Mouse (Mus musculus) liver, embryonic 14.5 days (tissue): ENCODE measurements around the gene Vmn1r1. TPM values are rescaled to one million over a fixed set of nuclear protein-coding genes. Genes with fewer than 3 reads are reported as not detected.

Source experiments
- ATAC-seq: fragments of 200-750 bp; cut with Nextera tagmentation; 2 replicates; pipeline ENCODE4 v1.8.0; 2017; ENCODE audit warnings: moderate number of reproducible peaks, mild to moderate bottlenecking, moderate library complexity; ENCODE audit not compliant: insufficient read depth
- DNase-seq, 3 experiments: peaks; one replicate each; pipeline ENCODE4 v3.0.0-alpha.2; 2012 to 2013; ENCODE audit warnings: low read depth in 3 of 3, low spot score in 3 of 3
- H3K27ac ChIP-seq: fragments of 300-500 bp; sonication (generic); 2 replicates; pipeline ENCODE4 v1.5.1; 2014; ENCODE audit warnings: moderate library complexity, mild to moderate bottlenecking, control low read depth, inconsistent platforms
- H3K27me3 ChIP-seq: fragments of 300-500 bp; sonication (generic); 2 replicates; pipeline ENCODE4 v1.6.1; 2014; ENCODE audit warnings: mild to moderate bottlenecking, low read length, moderate library complexity; ENCODE audit not compliant: control insufficient read depth, insufficient read depth
- H3K36me3 ChIP-seq: fragments of 300-500 bp; sonication (generic); replicated peaks from 2 replicates; pipeline ENCODE4 v1.6.1; 2014; ENCODE audit warnings: low read depth; ENCODE audit not compliant: control insufficient read depth, insufficient read depth
- H3K4me1 ChIP-seq, 2 experiments: fragments of 200-500 bp in 1 of 2; fragments of 300-500 bp in 1 of 2; sonication (generic) in 1 of 2; replicated peaks; 2 replicates each; pipeline ENCODE4 v1.6.1; 2012 to 2014; ENCODE audit warnings: antibody characterized with exemption in 1 of 2, inconsistent platforms in 1 of 2, low read length in 1 of 2; ENCODE audit not compliant: control insufficient read depth in 2 of 2, insufficient read depth in 2 of 2
- H3K4me2 ChIP-seq: fragments of 300-500 bp; sonication (generic); 2 replicates; pipeline ENCODE4 v1.6.1; 2014; ENCODE audit warnings: low read depth, mild to moderate bottlenecking, control low read depth, moderate library complexity
- H3K4me3 ChIP-seq, 2 experiments: fragments of 200-500 bp in 1 of 2; fragments of 300-500 bp in 1 of 2; sonication (generic) in 1 of 2; 2 replicates each; pipeline ENCODE4 v1.5.1; 2012 to 2014; ENCODE audit warnings: low read depth in 2 of 2, low read length in 2 of 2, mild to moderate bottlenecking in 2 of 2, control low read depth in 1 of 2, inconsistent platforms in 1 of 2, moderate library complexity in 1 of 2; ENCODE audit not compliant: insufficient read depth in 1 of 2
- H3K9ac ChIP-seq: fragments of 300-500 bp; sonication (generic); replicated peaks from 2 replicates; pipeline ENCODE4 v1.6.1; 2014; ENCODE audit warnings: mild to moderate bottlenecking, control low read depth, moderate library complexity
- H3K9me3 ChIP-seq: fragments of 300-500 bp; sonication (generic); 2 replicates; pipeline ENCODE4 v1.6.1; 2016; ENCODE audit warnings: low read length, mixed read lengths; ENCODE audit not compliant: control insufficient read depth
- CTCF ChIP-seq: IDR thresholded peaks from 2 replicates; pipeline ENCODE4 v1.5.1; 2016; ENCODE audit warnings: antibody characterized with exemption, low read depth, control low read depth
- EP300 ChIP-seq: IDR thresholded peaks from 2 replicates; pipeline ENCODE4 v1.6.1; 2016; ENCODE audit warnings: antibody characterized with exemption, low read depth
- WGBS: fragments of 180-500 bp; shearing (Covaris S2); extraction: QIAGEN DNeasy Blood & Tissue Kit; methylation state at CpG from one replicate; pipeline ENCODE4 v1.1.7; 2014; ENCODE audit not compliant: insufficient replicate concordance; 5-methylcytosine and 5-hydroxymethylcytosine counted together
- polyA plus RNA-seq, 2 experiments: library from polyadenylated mRNA; depleted of rRNA in 1 of 2; stranded (reverse) in 1 of 2; unstranded in 1 of 2; fragments of >200 nt; fragmentation: Nextera tagmentation in 1 of 2; extraction: Ambion mirVana in 1 of 2; gene quantifications; 2 replicates each; pipeline versions ENCODE4 v1.2.1 to v1.2.3; 2012 to 2014

The Vmn1r1 gene
- polyA plus RNA-seq (2012; rRNA removed) (not detected in 2 replicates), polyA plus RNA-seq (2014; fragmentation: Nextera tagmentation; extraction: Ambion mirVana) (not detected in 2 replicates)

DNA sequence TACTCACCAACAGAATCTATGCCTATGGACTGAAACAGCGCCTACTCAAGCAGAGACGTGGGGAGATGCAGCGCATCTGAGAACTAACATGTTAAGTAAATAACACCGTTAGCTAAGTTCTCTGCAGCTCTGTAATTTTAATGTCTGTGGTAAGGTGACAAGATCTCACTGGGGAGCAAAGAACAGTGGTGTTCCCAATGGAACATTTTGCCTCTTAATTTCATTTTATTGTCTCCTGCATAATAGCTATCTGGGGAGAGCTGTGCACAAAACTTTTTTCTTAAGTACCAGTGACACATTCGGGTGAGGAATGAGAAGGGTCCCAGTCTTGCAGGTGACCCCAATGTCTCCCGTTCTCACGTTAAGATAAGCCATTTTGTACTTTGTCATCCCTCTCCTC, at the start of gene Vmn1r1:
Gene Vmn1r1 (minus strand): TSS at position 101 of the 400 bp plus-strand sequence.
- H3K4me1 ChIP-seq, result no peaks in the 10 kb centered on the region
- 66% methylated on average over 7 of the region's 7 CpGs for WGBS
- no peak within 1 kb of the TSS for H3K9ac ChIP-seq
- no peaks in the 10 kb centered on the region; the same call in 1 of the 2 replicates for H3K27me3 ChIP-seq
- H3K9me3 ChIP-seq, result no peaks in the 10 kb centered on the region
- DNase-seq (no peak), ATAC-seq (no peak)
- H3K4me3 ChIP-seq, result no peak within 1 kb of the TSS
- no peak within 1 kb of the TSS for H3K27ac ChIP-seq
- no peaks in the 10 kb centered on the region for H3K36me3 ChIP-seq
- H3K4me2 ChIP-seq, result no peak within 1 kb of the TSS
- TF ChIP-seq CTCF (no peak), EP300 (no peak)

DNA sequence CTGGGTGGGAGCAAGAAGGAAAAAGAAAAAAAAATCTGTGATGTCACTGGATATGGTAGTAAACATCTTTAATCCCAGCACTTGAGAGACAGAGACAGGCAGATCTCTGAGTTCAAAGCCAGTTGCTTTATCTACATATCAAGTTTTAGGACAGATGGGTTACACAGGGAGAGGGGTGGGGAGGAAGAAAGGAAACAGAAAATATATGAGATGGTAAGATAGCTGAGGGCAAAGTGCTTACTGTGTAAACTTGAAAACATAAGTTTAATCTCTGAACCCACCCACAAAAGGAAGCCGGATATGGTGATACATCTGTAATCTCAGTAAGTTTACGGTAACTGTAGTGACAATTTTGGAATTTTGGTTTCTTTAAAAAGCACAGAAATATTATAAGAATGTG, 46.0 kb upstream of the Vmn1r1 start:
- no peak for DNase-seq
- Histone ChIP-seq H3K27me3 (no peaks in the 10 kb centered on the region), H3K9me3 (no peaks in the 10 kb centered on the region), H3K9ac (no peak overlapping the region), H3K36me3 (no peaks in the 10 kb centered on the region), H3K4me2 (no peak overlapping the region), H3K4me3 (no peak overlapping the region), H3K27ac (no peak overlapping the region), H3K4me1 (no peaks in the 10 kb centered on the region)
- no peak for TF ChIP-seq EP300
- no peak for TF ChIP-seq CTCF
- WGBS, result 60% methylated on average over 2 of the region's 2 CpGs
- no peak for ATAC-seq

DNA sequence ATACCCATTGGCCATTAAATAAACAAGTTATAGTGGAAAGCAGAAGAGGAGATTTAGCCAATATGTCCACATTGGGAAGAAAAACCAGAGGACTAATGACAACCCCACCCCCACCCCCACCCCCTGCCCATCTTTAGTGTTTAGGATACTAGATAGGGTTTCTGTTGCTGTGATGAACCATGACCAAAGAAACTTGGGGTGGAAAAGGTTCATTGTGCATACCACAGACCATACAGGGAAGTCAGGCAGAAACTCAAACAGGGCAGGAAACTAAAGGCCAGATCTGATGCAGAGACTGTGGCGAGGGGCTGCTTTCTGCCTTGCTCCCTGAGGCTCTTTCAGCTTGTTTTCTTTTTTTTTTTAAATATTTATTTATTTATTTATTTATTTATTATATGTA, 28.3 kb upstream of the Vmn1r1 start:
- no peak for TF ChIP-seq EP300
- TF ChIP-seq CTCF, result no peak
- DNase-seq, result no peak
- H3K27me3 ChIP-seq, result no peaks in the 10 kb centered on the region
- no peak overlapping the region for H3K27ac ChIP-seq
- WGBS, result 22% methylated on average over 1 of the region's 1 CpGs
- no peaks in the 10 kb centered on the region for H3K9me3 ChIP-seq
- no peak overlapping the region for H3K9ac ChIP-seq
- H3K36me3 ChIP-seq, result no peaks in the 10 kb centered on the region
- H3K4me1 ChIP-seq, result peaks cover 3 to 4% of the 10 kb centered on the region in 2 experiments; a peak in 3 of 4 replicates
- no peak overlapping the region for H3K4me2 ChIP-seq
- ATAC-seq, result no peak
- no peak overlapping the region for H3K4me3 ChIP-seq

DNA sequence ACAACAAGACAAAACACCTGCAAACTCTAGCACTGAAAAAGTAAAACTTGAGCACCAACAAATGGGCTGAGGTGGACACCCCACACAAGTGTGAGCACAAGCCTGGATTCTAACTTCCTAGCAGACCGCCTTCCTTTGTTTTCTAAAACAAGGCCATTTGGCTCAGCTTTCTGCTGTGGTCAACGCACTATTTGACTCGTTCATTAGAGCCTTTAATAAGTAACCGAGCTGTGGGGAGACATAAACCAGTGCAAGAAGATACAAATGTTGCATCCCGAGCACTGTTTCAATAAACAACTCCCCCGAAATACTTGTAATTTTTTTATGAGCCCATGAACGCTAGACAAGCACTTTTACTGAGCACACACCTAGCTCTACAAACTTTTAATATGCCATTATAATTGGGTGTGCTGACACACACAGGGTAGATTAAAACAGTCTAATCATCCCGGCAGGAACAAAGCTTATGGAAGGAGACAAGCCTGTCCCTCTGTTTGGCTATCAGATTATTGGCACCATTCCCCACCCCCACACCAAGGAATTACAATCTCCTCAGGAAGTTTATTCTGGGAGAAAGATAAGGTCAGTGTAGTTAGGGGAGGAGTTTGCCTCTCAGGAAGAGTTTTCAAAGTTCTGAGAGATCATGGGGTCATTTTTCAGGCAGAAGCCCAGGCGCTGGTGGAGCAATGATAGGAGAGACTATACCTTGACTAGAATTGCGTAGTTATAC, 27.7 kb upstream of the Vmn1r1 start:
- Histone ChIP-seq H3K9me3 (no peaks in the 10 kb centered on the region), H3K27ac (no peak overlapping the region), H3K27me3 (no peaks in the 10 kb centered on the region), H3K4me1 (peaks cover 3 to 4% of the 10 kb centered on the region in 2 experiments; a peak in 3 of 4 replicates), H3K36me3 (no peaks in the 10 kb centered on the region), H3K9ac (no peak overlapping the region), H3K4me2 (no peak overlapping the region), H3K4me3 (no peak overlapping the region)
- 48% methylated on average over 10 of the region's 10 CpGs for WGBS
- DNase-seq, result no peak
- no peak for ATAC-seq
- TF ChIP-seq EP300 (no peak), CTCF (no peak)

DNA sequence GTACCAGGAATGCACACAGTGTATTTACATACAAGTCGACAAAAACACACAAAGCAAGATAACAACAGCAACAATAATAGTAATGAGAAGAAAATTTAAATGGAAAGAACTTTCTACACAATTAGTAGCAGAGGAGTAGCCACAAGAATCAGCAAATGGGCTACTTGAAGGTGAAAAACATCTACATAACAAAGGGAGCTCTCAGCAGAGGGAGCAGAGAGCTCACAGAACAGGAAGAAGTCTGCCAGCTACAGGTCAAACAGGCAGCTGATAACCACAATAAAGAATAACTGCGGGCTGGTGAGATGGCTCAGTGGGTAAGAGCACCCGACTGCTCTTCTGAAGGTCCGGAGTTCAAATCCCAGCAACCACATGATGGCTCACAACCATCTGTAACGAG, 26.9 kb upstream of the Vmn1r1 start:
- Histone ChIP-seq H3K27me3 (no peaks in the 10 kb centered on the region), H3K27ac (no peak overlapping the region), H3K9me3 (no peaks in the 10 kb centered on the region), H3K4me2 (no peak overlapping the region), H3K9ac (no peak overlapping the region), H3K4me3 (no peak overlapping the region), H3K4me1 (peaks cover 3 to 4% of the 10 kb centered on the region in 2 experiments; a peak in 3 of 4 replicates), H3K36me3 (no peaks in the 10 kb centered on the region)
- 34% methylated on average over 4 of the region's 5 CpGs for WGBS
- DNase-seq, result no peak
- ATAC-seq, result no peak
- no peak for TF ChIP-seq EP300
